In genomic region chr17:72719618-72720017, GRCm38 (mm10) we compare ENCODE assay signal across 15 mouse cellular contexts.
"Had no signal": no experiment of that assay in that cellular context is flagged by ENCODE, and none has a peak within 500 bp of the region (broad histone marks: within the 10 kb centered on the region; RNA-seq: fewer than 3 reads in every experiment).

No protein-coding gene starts in this region.

- H3K27me3 ChIP-seq: liver, embryonic 12.5 days; neural tube, embryonic 13.5 days; neural tube, embryonic 15.5 days; stomach, embryonic 15.5 days had no signal

- H3K4me2 ChIP-seq: liver, embryonic 12.5 days; lung, embryonic 14.5 days; neural tube, embryonic 13.5 days; neural tube, embryonic 15.5 days; stomach, embryonic 15.5 days had no signal

- H3K4me3 ChIP-seq: liver, embryonic 12.5 days; myocyte; neural tube, embryonic 13.5 days; neural tube, embryonic 15.5 days; stomach, embryonic 15.5 days had no signal

- DNase-seq: lung, adult 18-20 months; lung, embryonic 14.5 days; lung, postnatal 10 days; lung, postnatal 4 days; right cerebral cortex, postnatal 14 days; thymus, adult 2 months; thymus, postnatal 25 days; thymus, postnatal 4 days had no signal

- H3K27ac ChIP-seq: liver, embryonic 12.5 days; liver, embryonic 14.5 days; neural tube, embryonic 13.5 days; neural tube, embryonic 15.5 days; stomach, embryonic 15.5 days; stomach, postnatal 0 days had no signal

- H3K36me3 ChIP-seq: liver, embryonic 12.5 days; neural tube, embryonic 13.5 days; neural tube, embryonic 15.5 days; stomach, embryonic 15.5 days had no signal

- H3K9ac ChIP-seq: liver, embryonic 12.5 days; liver, embryonic 14.5 days; lung, embryonic 14.5 days; neural tube, embryonic 13.5 days; neural tube, embryonic 15.5 days; stomach, embryonic 15.5 days had no signal

- H3K9me3 ChIP-seq: liver, embryonic 12.5 days; neural tube, embryonic 13.5 days; neural tube, embryonic 15.5 days; stomach, embryonic 15.5 days had no signal

- ATAC-seq: liver, embryonic 12.5 days had no signal

- H3K4me1 ChIP-seq: liver, embryonic 12.5 days; stomach, embryonic 15.5 days had no signal
